Mouse (Mus musculus) adrenal gland, adult 2 months (tissue): ENCODE measurements around the gene Sirpa. TPM values are rescaled to one million over a fixed set of nuclear protein-coding genes. Genes with fewer than 3 reads are reported as not detected.

Experiments
- DNase-seq: peaks from one replicate; pipeline ENCODE4 v3.0.0; 2021
- polyA plus RNA-seq: library from polyadenylated mRNA; depleted of rRNA; stranded (reverse); fragments of >200 nt; gene quantifications from 2 replicates; pipeline ENCODE4 v1.2.3, GENCODE M21; 2012; rRNA removed
- total RNA-seq, 2 experiments: library from RNA; stranded (reverse); gene quantifications; 2 replicates each; pipeline ENCODE4 v1.2.3; 2021

The Sirpa gene
- total and polyA plus RNA-seq, 3 experiments = 46.8 to 111 (median 76.2) TPM

DNA sequence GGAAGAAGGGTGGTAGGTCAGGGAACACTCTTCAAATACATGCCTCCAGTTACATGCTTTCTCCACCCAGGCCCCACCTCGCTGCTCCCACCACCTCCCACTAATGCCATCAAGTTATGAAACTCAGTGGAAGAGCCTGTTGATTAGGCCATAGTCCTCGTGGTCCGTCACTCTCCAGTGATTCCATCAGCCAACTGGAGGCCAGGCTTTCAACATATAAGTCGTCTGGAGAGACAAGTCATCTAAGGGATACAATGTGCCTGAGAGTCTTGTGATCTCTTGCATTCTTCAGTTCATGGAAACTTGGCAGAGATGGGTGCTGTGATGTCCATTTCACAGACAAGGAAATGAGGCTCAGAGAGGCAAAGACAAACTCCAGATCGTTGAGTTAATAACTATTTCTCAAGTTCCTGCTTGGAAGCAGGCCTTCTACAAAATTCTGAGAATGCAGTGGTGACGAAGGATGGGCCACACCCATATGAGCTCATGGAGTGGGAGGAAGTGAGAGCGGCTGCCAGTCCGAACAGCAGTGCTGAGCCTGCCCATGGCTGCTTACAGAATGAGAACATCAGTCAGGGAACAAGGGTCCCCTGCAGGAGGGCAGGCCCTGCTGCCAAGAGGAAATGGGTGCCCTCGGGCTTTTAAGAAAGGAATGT is 40.6 kb downstream of the Sirpa start:
- peak; percentile 78 for DNase-seq

DNA sequence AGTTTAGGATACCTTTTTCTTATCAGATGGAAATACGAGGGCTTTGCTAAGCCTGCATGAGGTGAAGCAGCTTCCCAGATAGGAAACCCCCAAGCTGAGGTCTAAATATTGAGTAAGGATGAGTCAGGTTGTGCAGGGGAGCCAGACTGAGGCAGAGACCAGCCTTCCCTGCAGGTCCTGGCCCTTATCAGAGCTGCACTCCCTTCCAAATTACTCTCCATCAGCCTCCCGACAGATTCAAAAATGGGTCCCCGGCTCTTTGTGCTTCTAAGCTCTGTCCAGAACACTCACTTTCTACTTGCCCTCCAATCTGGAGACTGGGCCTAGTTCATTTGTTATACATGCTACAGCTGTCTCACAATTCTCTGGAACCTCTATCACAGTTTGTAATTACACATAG is 41.3 kb downstream of the Sirpa start:
- DNase-seq = no peak

DNA sequence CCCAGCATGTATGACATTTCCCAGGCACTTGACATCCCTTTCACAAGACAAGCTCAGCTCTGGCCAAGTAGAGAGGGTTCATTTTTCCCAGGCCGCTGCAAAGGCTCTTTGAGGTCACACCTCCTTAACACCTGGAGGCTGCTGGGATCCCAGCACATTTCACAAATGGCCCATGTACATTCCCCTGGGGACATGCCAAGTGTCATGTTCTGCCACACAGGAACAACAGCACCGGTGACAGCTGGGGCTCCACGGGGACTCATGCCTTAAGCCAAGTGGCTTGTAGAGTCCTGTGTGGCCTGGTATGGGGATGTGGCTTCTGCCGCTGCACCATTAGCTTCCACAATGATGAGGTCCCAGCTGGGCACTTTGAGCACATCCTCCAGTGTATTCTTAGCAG is 60.0 kb downstream of the Sirpa start:
- DNase-seq = no peak

DNA sequence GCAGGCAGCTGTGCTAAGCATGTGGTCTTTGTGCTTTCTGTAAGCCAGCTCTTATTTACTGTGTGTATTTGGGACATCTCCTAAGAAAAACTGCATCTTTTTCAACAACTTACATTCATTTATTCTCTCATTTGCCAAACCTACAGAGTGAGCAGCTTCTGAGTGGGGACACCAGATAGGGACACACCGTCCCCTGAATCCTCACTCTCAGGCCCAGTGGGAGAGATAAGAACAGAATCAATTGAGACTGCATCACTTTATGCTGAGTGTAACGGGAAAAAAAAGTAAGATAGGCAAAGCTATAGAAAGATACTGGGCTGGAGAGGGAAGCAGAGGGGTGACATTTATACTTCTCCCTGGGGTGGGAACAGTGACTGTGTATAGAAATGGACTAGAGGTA is 61.0 kb downstream of the Sirpa start:
- DNase-seq = no peak

DNA sequence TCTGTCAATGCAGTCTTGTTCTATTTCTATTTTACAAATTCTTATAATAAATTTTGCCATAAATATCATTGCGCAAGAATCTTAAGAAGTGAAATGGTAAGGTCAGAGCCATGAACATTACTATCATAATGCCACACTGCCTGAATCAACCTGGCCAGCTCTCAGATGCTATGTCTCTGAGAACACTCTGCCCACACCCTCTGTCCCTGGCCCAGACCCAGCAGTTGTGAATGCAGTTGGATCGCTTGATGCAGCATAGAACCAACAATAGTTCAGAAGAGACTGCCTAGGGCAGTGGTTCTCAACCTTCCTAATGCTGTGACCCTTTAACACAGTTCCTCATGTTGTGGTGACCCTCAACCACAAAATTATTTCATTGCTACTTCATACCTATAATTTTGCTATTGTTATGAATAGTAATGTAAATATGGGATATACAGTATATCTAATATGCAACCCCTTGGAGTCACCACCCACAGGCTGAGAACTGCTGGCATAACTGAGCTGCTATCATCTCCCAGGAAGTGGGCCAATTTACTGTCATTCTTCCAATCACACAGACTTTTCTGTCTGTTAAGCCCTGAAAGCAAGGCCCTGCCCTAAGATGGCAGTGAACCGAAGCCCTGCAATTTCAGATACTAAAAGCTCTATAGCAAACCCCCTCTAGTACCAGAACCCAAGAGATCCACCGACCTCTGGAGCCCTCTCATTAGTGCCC is 61.8 kb downstream of the Sirpa start:
- peak; percentile 34 for DNase-seq

DNA sequence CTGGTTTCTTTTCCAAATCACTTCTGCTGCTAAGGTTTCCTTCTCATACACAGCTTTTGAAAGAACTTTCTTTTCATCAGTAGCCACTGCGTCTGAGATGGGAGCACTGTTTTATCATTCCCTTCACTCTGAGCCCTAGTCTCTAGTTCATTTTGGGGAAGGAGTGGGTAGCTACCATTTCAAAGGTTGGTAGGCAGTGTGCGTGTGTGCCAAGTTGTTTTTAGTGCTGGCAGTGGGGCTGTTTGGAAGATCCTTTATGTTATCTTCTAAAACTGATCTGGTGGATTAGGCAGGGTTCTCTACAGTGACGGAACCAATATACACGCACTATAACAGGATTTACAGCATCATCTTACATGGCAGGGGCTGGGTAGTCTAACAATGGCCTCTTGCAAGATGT is 62.4 kb downstream of the Sirpa start:
- DNase-seq = no peak

DNA sequence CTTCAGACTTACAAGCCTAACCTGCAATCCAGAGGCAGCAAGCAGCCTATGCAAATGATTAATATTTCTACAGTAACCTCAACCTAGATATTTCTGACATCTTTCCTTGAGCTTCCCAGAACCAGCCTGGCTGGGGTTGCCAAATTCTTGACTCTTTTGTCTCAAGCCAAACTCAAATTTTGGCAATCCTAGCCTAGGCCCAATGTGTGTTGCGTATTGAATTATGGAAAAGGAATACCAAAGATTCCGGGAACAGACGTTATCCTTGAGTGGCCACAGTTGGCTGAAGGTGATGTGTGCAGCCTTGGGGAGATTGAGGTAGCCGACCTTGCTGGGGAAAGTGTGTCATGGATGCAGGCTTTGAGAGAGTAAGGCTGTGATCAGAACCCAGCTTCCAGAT is 66.2 kb downstream of the Sirpa start:
- peak; percentile 50 for DNase-seq

DNA sequence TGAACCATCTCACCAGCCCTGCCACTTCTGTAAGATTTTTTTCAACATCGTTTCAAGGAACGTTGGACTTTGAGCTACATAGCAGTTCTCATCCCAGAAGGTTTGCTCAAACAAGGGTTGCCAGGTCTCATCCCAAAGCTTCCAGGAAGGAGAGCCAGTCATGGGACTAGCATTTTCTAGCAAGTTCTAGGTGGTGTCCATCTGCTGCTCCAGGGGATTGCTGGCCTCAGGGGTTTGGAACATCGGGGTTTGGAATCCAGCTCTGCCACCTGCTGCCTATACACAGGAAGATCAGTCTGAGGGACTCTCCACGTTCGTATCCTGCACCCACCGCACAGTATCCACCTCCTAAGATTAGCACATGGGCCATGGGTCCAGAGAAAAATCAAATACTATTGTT is 67.4 kb downstream of the Sirpa start:
- no peak for DNase-seq

DNA sequence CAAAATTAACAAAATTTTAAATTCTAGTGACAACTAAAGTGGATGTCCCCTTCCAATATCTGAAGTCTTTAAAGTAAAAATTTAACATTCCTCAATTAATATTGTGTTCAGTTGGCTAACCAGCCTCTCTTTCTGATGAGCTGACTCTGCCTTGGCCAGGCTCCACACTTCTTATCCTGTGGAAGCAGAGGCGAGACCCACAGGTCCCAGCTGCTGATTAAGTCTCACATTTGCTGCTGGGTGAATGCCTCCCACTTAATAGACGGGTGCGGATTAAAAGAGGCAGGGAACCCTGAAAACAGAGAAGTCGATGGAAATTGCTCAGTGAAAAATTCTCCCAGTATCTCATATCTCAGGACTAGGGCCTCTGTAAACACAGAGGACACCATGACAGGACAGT is 69.8 kb downstream of the Sirpa start:
- no peak for DNase-seq

DNA sequence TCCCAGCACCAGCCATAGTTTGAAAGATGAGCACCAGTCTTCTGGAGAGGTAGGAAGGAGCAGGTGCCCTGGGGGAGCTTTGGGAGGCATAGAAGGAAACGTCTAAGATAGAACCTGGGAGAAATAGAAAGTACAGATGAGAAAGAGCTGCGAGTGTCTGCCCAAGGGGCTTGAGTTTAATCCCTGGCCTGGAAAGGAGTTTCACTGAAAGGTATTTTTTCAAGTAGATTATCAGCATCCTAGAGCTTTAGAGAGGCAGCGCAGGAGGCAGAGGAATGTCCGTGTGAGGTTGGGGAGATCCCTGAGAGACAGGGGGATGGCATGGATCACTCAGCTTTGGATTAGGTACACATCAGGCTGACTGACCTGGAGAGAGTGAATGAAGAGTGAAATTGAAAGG is 79.3 kb downstream of the Sirpa start:
- no peak for DNase-seq

DNA sequence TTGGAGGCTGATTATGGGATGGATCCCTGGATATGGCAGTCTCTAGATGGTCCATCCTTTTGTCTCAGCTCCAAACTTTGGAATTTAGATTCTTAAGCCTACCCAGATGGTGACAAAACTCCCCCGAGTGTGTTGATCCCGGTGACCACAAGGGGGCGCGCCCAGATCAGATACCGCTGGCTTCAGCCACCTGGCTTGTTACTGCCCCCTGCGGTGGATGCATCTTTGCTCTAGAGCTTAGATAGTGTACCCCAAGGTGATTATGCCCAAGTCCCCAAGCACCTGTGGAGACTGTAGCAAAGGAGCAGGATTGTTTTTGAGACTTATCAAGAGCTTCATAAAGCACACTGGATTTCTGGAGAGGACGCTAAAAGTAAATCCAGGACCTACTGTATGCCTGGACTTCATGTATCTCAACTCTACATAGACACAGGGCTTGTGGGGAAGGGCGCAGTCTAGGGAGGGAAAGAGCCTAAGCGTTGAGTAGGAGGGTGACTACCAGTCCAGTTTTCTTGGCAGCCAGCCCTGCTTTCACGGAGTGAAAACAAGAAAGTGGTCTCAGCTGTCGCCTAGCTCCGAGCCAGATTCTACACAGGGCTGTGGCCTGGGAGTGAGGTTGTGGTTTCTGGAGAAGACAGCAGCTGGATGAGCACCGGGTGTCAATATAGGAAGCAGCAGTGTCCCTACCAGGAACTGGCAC is 82.5 kb downstream of the Sirpa start:
- peak; percentile 80 for DNase-seq

DNA sequence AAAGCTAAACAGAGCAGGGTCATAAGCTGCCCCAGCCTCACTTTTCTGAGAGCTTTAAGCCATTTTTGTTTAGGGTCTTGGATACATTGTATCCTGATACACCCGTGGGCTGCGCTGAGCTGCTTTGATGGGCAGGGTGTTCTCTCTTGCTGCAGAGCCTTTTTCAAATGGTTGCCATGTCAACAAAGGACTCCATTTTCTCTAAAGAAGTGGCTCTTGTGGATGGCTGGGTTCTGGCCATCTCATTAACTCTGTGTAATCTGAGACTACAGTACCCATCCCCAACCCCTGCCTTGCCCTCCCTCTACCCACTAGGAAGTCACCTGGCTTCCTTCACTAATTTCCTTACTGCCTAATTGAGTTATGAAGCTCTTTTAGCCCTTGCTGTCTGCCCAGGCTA is 85.0 kb downstream of the Sirpa start:
- no peak for DNase-seq

DNA sequence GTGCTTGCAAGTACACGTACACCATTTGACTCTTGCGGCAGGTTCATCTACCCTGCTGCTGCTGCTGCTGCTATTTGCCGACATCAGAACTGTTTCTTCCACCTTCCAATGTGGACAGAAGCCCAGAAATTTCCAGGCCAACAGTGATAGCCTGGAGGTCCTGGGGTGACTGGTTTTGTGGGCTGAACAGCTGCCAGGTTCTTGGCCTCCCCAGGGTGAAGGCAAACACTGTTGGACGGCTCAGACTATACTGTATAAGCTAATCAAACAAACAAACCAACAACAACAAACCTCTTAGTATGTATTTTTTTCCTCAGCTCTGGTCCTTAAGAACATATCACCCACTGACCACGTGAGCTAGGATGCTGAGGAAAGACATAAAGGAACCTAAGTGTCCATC is 86.4 kb downstream of the Sirpa start:
- DNase-seq = no peak

DNA sequence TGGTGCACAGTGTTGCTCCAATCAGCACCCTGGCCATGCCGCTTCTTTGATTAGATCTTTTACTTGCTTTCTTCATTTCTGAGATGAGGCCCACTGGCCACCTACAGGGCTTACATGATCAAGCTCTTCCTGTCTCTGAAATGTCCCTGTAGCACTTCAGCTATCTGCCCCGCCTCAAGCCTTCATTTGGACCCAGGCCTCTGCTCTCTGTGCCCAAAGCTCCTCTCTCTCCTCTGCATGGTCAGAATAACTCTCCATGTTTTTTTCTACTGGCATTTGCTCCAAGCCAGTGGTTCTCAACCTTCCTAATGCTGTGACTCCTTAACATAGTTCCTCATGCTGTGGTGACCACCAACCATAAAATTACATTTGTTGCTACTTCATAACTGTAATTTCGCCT is 87.6 kb downstream of the Sirpa start:
- no peak for DNase-seq

Other genes starting within 250 kb of the Sirpa start
- gene Il1b, start 221.7 kb upstream of the Sirpa start, total RNA-seq = 1 to 10 TPM in 1 of 2 experiments, under 1 TPM in 1; 0.78 to 1.5 TPM
- gene Il1b, start 221.7 kb upstream of the Sirpa start, polyA plus RNA-seq = 0.17 and 0.20 TPM in 2 replicates
- gene F830045P16Rik, start 56.2 kb upstream of the Sirpa start, total RNA-seq = not detected
- gene F830045P16Rik, start 56.2 kb upstream of the Sirpa start, polyA plus RNA-seq = 0.04 TPM in 1 of 2 replicates, not detected in the other
- gene Pdyn, start 107.0 kb downstream of the Sirpa start, total RNA-seq = under 1 TPM; 0.10 to 0.12 TPM
- gene Pdyn, start 107.0 kb downstream of the Sirpa start, polyA plus RNA-seq = not detected in 2 replicates
- gene Stk35, start 207.7 kb downstream of the Sirpa start, total RNA-seq = 10 to 100 TPM; 23.3 to 27.1 TPM
- 18.0 and 19.1 TPM in 2 replicates for gene Stk35, start 207.7 kb downstream of the Sirpa start, polyA plus RNA-seq